Mouse (Mus musculus) heart, adult 2 months (tissue): ENCODE results near the gene Rnf20. TPM values are rescaled to one million over a fixed set of nuclear protein-coding genes. Genes with fewer than 3 reads are reported as not detected.

Experiments
- DNase-seq, 2 experiments: peaks; one replicate each; pipeline ENCODE4 v3.0.0; 2021
- H3K27ac ChIP-seq: fragments of 200-600 bp; 2 replicates; pipeline ENCODE4 v1.8.1; 2022
- H3K27me3 ChIP-seq: fragments of 200-500 bp; 2 replicates; pipeline ENCODE4 v1.6.1; 2012; ENCODE audit warnings: mild to moderate bottlenecking, low read length, inconsistent platforms, mixed read lengths; ENCODE audit not compliant: control insufficient read depth, insufficient read depth
- H3K36me3 ChIP-seq: fragments of 200-500 bp; 2 replicates; pipeline ENCODE4 v1.6.1; 2012; ENCODE audit warnings: low read length, inconsistent platforms; ENCODE audit not compliant: control insufficient read depth, insufficient read depth
- H3K4me1 ChIP-seq: fragments of 200-500 bp; 2 replicates; pipeline ENCODE4 v1.6.1; 2011; ENCODE audit warnings: low read length; ENCODE audit not compliant: control insufficient read depth, insufficient read depth
- H3K4me3 ChIP-seq: fragments of 200-600 bp; 2 replicates; pipeline ENCODE4 v1.8.1; 2022
- H3K79me2 ChIP-seq: fragments of 200-500 bp; replicated peaks from 2 replicates; pipeline ENCODE4 v1.6.1; 2012; ENCODE audit warnings: mild to moderate bottlenecking, inconsistent platforms, low read length, moderate library complexity, mixed read lengths; ENCODE audit not compliant: control insufficient read depth, insufficient read depth
- H3K9ac ChIP-seq: fragments of 200-500 bp; 2 replicates; pipeline ENCODE4 v1.6.1; 2012; ENCODE audit warnings: low read depth, mild to moderate bottlenecking, control low read depth, inconsistent platforms, low read length, mixed read lengths
- CTCF ChIP-seq: fragments of 200-600 bp; IDR thresholded peaks from 2 replicates; pipeline ENCODE4 v1.8.1; 2022; ENCODE audit warnings: antibody characterized with exemption, mild to moderate bottlenecking, moderate library complexity
- EP300 ChIP-seq: fragments of 200-500 bp; IDR thresholded peaks from 2 replicates; pipeline ENCODE4 v1.6.1; 2011; ENCODE audit warnings: low read depth, low read length, control low read depth; ENCODE audit not compliant: insufficient read depth
- POLR2A ChIP-seq: fragments of 200-500 bp; IDR thresholded peaks from 2 replicates; pipeline ENCODE4 v1.6.1; 2011; ENCODE audit warnings: mild to moderate bottlenecking, low read depth, low read length, control low read depth; ENCODE audit not compliant: insufficient read depth
- WGBS: fragments of 180-500 bp; shearing (Covaris S2); methylation state at CpG from one replicate; pipeline ENCODE4 v1.1.7; 2018; 5-methylcytosine and 5-hydroxymethylcytosine counted together
- intact Hi-C: fragments of 180-260 bp; cut with DNase I; formaldehyde crosslinking; loops from one replicate; pipeline ENCODE4 v1.15.1; 2025
- polyA plus RNA-seq: library from polyadenylated mRNA; depleted of rRNA; stranded (reverse); fragments of >200 nt; gene quantifications from 2 replicates; pipeline ENCODE4 v1.2.3, GENCODE M21; 2012
- total RNA-seq, 2 experiments: library from RNA; stranded (reverse); gene quantifications; 2 replicates each; pipeline ENCODE4 v1.2.3; 2021

Rnf20 gene
- total and polyA plus RNA-seq, 3 experiments, result 11.8 to 36.1 (median 34.9) TPM

GRCm38 (mm10) chr4:49662231-49662630 lies 30.4 kb downstream of the Rnf20 start:
- no peak overlapping the region for H3K4me3 ChIP-seq
- no peak overlapping the region for H3K27ac ChIP-seq
- H3K4me1 ChIP-seq, result no peaks in the 10 kb centered on the region; the same call in 1 of the 2 replicates
- WGBS, result 89% methylated on average over 4 of the region's 4 CpGs
- no peak for DNase-seq
- H3K36me3 ChIP-seq, result peaks cover 2% of the 10 kb centered on the region; the same call in 1 of the 2 replicates
- H3K27me3 ChIP-seq, result no peaks in the 10 kb centered on the region
- no peaks in the 10 kb centered on the region for H3K79me2 ChIP-seq
- TF ChIP-seq CTCF, result no peak
- TF ChIP-seq EP300, result no peak
- TF ChIP-seq POLR2A, result no peak
- no peak overlapping the region for H3K9ac ChIP-seq
- intact Hi-C loops, result no loop called here

DNA sequence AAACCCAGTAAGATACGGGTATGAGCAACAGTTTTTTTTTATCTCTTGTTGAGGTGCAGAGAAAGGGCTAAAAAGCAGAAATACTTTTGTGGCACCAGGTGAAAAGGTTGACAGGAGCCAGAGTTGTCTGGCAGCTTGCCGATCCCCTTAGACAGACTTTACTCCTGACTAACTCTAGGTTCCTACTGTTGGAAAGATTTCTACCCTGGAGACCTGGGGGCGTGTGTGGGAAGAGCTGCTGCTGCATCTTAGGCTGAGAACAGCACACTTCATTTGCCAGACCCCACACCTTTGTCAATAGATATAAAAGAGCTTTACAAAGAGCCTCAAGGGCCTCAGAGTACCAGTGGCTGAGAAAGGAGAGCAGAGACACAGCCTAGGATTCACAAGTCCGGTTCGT lies 33.0 kb downstream of the Rnf20 start:
- H3K27me3 ChIP-seq, result no peaks in the 10 kb centered on the region
- H3K27ac ChIP-seq, result no peak overlapping the region
- no peaks in the 10 kb centered on the region for H3K4me1 ChIP-seq
- intact Hi-C loops, result no loop called here
- H3K36me3 ChIP-seq, result 0 out of 2 replicates have a peak, but pooled peaks cover 2% of the 10 kb centered on the region
- WGBS, result 77% methylated on average over 5 of the region's 5 CpGs
- no peaks in the 10 kb centered on the region for H3K79me2 ChIP-seq
- no peak overlapping the region for H3K9ac ChIP-seq
- no peak for DNase-seq
- no peak overlapping the region for H3K4me3 ChIP-seq
- TF ChIP-seq CTCF, result no peak
- no peak for TF ChIP-seq POLR2A
- TF ChIP-seq EP300, result no peak

DNA sequence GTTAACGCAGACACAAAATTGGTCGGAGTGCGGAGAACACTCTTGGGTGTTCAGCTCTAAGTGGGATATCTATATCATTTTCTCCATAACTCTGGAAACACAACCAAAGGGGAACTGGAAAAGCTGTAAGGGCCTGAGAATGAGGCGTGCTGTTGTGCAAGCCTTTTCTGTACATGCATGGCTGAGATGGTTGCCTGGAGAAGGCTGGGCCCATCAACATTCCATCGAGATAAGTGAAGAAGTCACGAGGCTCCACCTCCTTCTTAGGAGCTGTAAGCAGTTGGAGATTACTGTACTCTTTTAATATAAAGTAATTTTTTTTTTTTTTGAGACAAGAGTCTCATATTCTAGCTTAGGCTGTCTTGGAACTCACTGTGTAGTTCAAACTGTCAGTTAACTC lies 44.3 kb downstream of the Rnf20 start:
- Histone ChIP-seq H3K36me3 (no peaks in the 10 kb centered on the region), H3K4me1 (no peaks in the 10 kb centered on the region), H3K27ac (no peak overlapping the region), H3K27me3 (no peaks in the 10 kb centered on the region), H3K9ac (no peak overlapping the region), H3K4me3 (no peak overlapping the region), H3K79me2 (no peaks in the 10 kb centered on the region)
- 70% methylated on average over 6 of the region's 6 CpGs for WGBS
- no peak for DNase-seq
- intact Hi-C loops, result no loop called here
- TF ChIP-seq EP300, result no peak

GRCm38 (mm10) chr4:49676790-49677189 lies 45.0 kb downstream of the Rnf20 start:
- H3K27ac ChIP-seq, result no peak overlapping the region
- no peaks in the 10 kb centered on the region for H3K4me1 ChIP-seq
- H3K27me3 ChIP-seq, result no peaks in the 10 kb centered on the region
- intact Hi-C loops, result no loop called here
- 67% methylated on average over 7 of the region's 7 CpGs for WGBS
- no peak for TF ChIP-seq EP300
- TF ChIP-seq CTCF, result no peak
- TF ChIP-seq POLR2A, result no peak
- no peaks in the 10 kb centered on the region for H3K79me2 ChIP-seq
- H3K36me3 ChIP-seq, result no peaks in the 10 kb centered on the region
- H3K4me3 ChIP-seq, result no peak overlapping the region
- no peak overlapping the region for H3K9ac ChIP-seq
- DNase-seq, result no peak

- intact Hi-C loops, result no loop called here
- no peaks in the 10 kb centered on the region for H3K4me1 ChIP-seq
- DNase-seq, result no peak
- H3K27me3 ChIP-seq, result no peaks in the 10 kb centered on the region
- TF ChIP-seq CTCF, result no peak
- TF ChIP-seq POLR2A, result no peak
- TF ChIP-seq EP300, result no peak
- H3K4me3 ChIP-seq, result no peak overlapping the region
- no peak overlapping the region for H3K9ac ChIP-seq
- WGBS, result 72% methylated on average over 11 of the region's 11 CpGs
- H3K36me3 ChIP-seq, result no peaks in the 10 kb centered on the region
- H3K27ac ChIP-seq, result no peak overlapping the region
- H3K79me2 ChIP-seq, result no peaks in the 10 kb centered on the region
These were observed 48.5 kb downstream of the Rnf20 start for GRCm38 (mm10) chr4:49680171-49680875.

GRCm38 (mm10) chr4:49681812-49682211 lies 50.0 kb downstream of the Rnf20 start, which contains the start of gene Ppp3r2:
Gene Ppp3r2 (minus strand): TSS chr4:49682024.
- TF ChIP-seq POLR2A (no peak), EP300 (no peak), CTCF (no peak)
- no peak for DNase-seq
- H3K4me1 ChIP-seq, result no peaks in the 10 kb centered on the region
- H3K4me3 ChIP-seq, result no peak within 1 kb of the TSS
- intact Hi-C loops, result no loop called here
- no peak within 1 kb of the TSS for H3K9ac ChIP-seq
- 71% methylated on average over 13 of the region's 13 CpGs for WGBS
- H3K27ac ChIP-seq, result no peak within 1 kb of the TSS
- no peaks in the 10 kb centered on the region for H3K36me3 ChIP-seq
- no peaks in the 10 kb centered on the region for H3K27me3 ChIP-seq
- H3K79me2 ChIP-seq, result no peaks in the 10 kb centered on the region
